Mouse (Mus musculus): ENCODE data around the gene Thap8.
A peak's percentile ranks its signal among the peaks of the same experiment; 100 is the strongest.

The Thap8 gene

GRCm38 (mm10) chr7:30318142-30318541, 38.2 kb downstream of the Thap8 start:
- peak in 1 of 2 experiments; percentile 28 for DNase-seq

- DNase-seq, result no peak
Observed at GRCm38 (mm10) chr7:30320946-30321345, 41.1 kb downstream of the Thap8 start.

DNA sequence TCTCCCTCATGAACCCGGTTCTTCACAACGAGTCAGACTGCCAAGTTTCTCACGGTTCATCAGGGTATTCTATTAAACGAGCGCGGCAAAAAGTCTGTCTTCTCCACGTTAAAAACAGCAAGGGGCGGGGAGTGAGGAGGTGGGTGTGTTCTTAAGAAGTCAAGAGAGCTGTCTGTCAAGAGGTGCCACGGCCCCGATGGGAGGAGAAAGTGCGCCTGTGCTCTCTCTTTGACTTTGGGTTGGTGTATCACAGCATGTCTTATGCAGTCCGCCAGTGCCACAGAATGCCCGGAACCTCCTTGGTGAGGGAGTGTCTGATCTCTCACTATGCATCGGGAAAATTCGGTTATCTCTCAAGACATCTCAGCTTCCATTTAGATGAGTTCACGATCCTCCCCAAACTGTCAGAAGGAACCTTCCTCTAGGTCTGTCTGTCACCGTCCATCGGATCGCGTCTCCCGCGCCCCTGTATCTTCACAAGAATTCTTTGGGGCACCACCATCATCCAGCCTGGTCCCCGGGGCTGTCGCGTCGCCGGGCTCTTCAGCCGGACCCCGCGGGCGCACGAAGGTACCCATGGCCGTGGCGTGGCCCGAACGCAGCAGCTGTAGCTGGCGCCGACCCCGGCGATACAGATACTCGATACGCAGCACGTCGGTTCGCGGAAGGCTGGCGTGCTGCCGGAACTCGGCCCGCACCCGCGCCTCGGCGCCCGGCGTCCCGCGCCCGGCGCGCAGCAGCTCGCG, 41.8 kb downstream of the Thap8 start, which contains the start of gene E130208F15Rik:
TSS of gene E130208F15Rik (plus strand) at position 202 of the 746 bp plus-strand sequence.
- DNase-seq, result peak; percentile 74 to 85

- DNase-seq, result peak; percentile 98 to 99
Observed at GRCm38 (mm10) chr7:30322285-30322667, 42.4 kb downstream of the Thap8 start.

- no peak for DNase-seq
Observed at GRCm38 (mm10) chr7:30322865-30323264, 43.0 kb downstream of the Thap8 start.

DNA sequence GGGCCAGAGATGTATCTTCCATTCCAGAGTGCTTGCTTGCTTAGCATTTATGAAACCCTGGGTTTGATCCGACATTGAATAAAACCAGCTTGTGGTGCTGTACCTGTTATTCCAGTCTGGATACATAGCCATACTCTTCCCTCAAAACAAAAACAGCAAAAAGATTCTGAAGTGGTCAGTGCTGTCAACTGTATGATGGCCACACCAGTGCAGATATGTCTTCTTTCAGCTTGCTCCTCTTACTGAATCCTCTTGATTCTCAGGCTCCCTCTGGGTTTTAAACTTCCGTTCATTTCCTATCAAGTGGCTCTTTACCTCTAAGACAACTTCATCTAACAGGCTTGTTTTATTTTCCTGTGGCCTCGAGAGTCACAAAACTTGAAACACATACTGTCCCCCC, 43.9 kb downstream of the Thap8 start, which contains the start of gene Sdhaf1:
TSS of gene Sdhaf1 (minus strand) at position 101 of the 400 bp plus-strand sequence.
- DNase-seq, result no peak

DNA sequence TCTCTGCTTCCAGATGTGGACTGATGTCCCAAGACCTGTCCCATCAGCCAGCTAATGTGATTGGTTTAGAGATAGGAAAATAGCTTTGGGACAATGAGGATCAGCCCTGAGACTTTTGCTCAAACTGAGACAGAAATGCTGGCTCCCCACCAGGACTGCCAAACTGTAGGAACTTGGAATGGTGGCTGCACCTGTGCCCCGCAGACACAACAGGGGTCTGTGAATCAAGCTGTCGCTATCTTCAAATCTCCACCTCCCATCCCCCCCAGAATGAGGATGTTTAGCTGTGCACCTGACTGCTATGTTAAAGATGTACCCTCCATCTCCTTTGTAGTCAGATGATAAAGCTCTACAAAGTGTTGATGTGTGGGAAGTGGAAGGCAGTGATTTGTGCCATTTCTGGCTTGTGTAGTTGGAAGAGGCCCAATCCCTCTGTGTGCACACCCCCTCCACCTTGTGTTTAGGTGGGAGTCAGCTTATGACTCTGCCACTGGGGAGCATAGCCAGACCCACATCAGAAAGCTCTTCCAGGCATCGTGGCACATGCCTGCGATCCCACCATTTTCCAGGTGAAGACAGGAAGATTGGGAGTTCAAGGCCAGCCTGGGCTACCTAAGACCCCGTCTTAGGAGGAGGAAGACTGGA, 44.5 kb downstream of the Thap8 start:
- DNase-seq, result no peak

DNA sequence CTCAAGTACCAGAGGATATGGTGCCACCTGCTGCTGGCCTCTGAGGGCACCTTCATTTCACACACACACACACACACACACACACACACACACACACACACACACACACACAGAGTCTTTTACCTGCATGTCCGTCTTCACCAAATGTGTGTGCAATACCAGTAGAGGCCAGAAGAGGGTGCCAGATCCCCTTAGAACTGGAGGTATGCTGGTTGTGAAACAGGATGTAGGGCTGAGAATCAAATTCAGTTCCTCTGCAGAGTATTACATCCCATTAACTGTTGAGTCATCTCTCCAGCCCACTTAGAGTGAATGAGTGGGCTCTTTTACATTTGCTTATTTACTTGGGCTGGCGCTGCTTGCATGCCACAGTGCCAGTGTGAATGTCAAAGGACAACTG, 45.5 kb downstream of the Thap8 start:
- DNase-seq, result peak; percentile 71 to 75

DNA sequence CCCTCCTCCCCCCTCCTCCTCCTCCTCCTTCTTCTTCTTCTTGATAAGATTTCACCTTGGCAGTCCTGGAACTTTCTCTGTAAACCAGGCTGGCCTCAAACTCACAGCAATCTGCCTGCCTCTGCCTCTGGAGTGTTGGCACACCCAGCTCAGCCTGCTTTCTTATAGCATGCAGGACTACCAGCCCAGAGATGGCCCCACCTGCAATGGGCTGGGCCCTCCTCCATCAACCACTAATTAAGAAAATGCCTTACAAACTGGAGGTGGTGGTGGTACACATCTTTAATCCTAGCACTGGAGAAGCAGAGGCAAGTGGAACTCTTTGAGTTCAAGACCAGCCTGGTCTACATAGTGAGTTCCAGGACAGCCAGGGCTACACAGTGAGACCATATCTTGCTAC, 46.5 kb downstream of the Thap8 start:
- DNase-seq, result no peak

GRCm38 (mm10) chr7:30327140-30327539, 47.2 kb downstream of the Thap8 start:
- DNase-seq, result peak; percentile 73 to 82

DNA sequence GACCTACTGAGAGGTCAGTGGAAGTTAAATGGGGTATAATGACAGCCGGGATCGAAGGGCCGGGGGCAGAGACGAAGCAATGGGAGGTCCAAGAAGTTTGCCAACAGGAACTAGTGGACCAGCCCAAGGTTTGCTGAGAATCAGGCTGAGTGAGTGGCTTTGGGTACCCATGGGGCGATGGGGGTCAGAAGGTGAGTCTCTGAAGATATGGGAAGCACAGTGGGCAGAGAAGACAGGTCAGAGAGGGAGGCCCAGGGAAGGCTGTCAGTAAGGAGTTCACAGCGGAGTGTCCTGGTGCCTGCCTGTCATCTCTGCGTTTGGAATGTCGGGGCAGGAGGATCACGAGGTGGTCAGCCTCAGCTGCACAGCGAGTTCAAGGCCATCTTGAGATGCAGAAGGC, 48.5 kb downstream of the Thap8 start:
- DNase-seq, result no peak

DNA sequence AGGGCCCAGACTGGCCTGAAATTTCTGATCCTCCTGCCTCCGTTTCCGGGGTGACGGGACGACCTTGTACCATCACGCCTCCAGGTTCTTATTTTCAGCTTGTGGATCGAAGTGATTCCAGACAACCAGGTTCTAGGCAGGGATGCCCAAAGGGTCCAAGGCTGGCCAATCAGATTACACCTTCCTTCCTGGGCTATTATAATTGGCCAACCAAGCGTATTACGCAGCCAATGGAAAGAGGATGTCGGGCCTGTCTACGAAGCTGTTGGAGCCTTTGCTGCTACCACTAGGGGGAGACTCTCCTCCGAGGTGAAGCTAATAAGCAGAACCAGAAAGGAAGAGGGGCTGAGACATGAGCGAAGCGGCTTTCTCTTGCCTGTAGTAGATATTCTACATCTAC, 52.0 kb downstream of the Thap8 start:
- peak; percentile 79 to 90 for DNase-seq

- DNase-seq, result no peak
Observed at GRCm38 (mm10) chr7:30332622-30333259, 52.8 kb downstream of the Thap8 start.

DNA sequence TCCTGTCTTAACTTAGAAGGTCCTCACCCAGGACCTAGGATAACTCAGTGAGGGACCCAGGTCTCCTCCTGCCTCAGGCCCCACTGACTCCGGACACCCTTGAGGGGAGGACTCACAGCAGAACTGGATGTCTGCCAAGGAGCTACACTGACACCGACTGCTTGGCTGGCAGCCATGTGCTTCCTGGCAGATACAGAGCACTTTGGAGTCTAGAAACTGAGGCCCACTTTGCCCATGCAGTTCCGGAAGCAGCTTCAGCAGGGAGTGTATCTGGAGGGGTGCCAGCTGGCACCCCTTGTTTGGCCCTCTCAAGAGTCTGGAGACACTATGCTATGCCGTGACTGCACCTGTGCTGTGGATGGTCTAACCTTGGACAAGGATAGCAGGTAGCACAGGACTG, 53.5 kb downstream of the Thap8 start:
- peak; percentile 73 to 81 for DNase-seq

GRCm38 (mm10) chr7:30334563-30334962, 54.7 kb downstream of the Thap8 start:
- DNase-seq, result no peak

- DNase-seq, result no peak
Observed at GRCm38 (mm10) chr7:30335688-30336087, 55.8 kb downstream of the Thap8 start.

DNA sequence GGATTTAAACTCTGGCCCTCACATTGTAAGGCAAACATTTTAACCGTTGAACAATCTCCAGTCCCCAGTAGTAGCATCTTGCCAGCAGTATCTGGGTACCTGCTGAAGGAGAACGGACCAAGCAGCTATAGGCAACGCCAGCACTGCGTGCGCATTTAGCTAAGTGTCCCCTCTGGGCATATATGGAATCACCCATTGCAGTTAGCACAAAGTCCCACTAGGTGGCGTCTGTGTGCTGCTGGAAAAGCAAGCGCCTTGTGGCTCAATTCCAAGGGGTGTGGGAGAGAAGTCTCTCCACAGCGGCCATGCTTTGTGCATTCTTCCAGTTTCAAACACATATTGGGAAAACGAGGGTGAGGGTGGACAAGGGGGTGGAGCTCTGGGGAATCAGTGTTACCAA, 56.5 kb downstream of the Thap8 start:
- peak; percentile 93 to 95 for DNase-seq

DNA sequence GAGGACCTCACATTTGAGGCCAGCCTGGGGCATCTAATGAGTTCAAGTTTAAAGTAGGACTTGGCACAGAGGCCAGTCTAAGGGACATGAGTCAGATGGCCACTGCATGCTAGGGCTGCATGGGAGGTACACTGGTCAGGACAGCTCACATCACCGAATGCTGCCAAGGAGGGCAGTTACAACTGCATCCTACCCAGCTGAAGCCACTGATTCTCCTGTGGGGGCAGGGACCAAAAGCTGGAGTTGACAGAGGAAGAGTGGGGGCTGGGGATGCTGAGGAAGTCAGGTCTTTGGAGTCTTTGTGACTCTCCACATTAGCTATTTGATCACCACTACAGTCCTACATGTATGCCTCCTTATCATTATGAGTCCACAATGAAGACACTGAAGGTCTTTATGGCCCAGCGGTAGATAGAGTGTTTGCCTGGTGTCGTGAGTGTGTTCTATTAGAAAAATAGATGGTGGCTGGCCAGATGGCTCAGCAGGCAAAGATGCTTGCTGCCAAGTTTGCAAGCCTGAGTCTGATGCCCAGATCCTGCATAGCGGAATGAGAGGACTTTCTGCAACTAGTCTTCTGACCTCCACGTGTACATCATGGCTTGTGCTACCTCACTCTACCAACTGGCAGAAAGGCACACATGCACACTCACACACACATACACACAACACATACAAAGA, 59.7 kb downstream of the Thap8 start:
- no peak for DNase-seq

All from kidney, postnatal 4 days (tissue).